Mouse (Mus musculus): ENCODE measurements around the gene Lmnb2. TPM values are rescaled to one million over a fixed set of nuclear protein-coding genes. Genes with fewer than 3 reads are reported as not detected.

The Lmnb2 gene
- polyA plus RNA-seq, 1 experiment: 44.2 TPM

DNA sequence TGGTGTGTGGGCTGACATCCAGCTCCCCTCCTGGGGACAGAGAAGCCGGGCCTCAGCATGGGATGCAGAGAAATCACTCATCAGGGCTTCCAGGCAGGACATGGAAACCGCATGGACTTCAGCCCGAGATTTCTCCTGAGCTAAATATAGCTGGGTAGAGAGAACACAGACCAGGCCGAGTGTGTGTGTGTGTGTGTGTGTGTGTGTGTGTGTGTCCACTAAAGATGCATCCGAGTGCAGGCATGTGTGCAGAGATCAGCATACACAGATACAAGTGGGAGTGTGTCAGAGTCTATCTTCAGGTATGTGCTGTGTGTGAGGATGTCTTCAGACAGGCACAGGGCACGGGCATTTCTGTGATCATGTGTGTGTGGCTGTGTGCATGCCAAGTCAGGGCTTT is 36.8 kb upstream of the Lmnb2 start:
- 91% methylated on average over 6 of the region's 6 CpGs for WGBS
- H3K27ac ChIP-seq (ENCODE audit: control insufficient read depth, insufficient read depth, low read length): no peak overlapping the region
- H3K36me3 ChIP-seq (ENCODE audit: control insufficient read depth, insufficient read depth, low read length): no peaks in the 10 kb centered on the region
- TF ChIP-seq CTCF (IDR thresholded peaks at IDR 0.05; ENCODE audit: borderline replicate concordance, control insufficient read depth, extremely low read depth, insufficient read depth, low read length, poor library complexity) (no peak), POLR2A (IDR thresholded peaks at IDR 0.05; ENCODE audit: control insufficient read depth, extremely low read depth, insufficient read depth, low read length, poor library complexity) (no peak)
- peaks cover 16% of the 10 kb centered on the region for H3K4me1 ChIP-seq (replicated peaks; ENCODE audit: control insufficient read depth, insufficient read depth, low read length)
- H3K4me3 ChIP-seq (ENCODE audit: control insufficient read depth, insufficient read depth, low read length): no peak overlapping the region
- no peak for DNase-seq
- H3K27me3 ChIP-seq (ENCODE audit: control insufficient read depth, insufficient read depth, low read length): no peaks in the 10 kb centered on the region

DNA sequence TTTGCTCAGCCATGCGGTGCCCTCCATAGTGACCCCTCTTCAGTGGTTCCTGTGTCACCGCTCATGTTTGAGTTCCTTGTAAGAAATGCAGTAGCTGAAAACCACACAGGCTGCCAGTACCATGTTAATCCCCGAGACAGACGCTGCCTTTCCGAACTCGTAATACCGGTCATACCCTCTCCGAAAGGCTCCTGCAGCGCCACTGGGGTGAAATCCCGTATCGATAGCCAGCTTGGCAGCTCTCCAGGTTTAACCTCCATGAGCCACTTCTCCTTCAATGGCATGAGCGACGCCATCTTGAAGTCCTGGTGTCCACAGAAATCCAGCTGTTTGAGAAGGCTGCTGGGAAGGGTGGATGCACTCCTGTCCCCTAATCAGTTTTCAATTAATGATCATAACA is 36.4 kb upstream of the Lmnb2 start:
- H3K27ac ChIP-seq (ENCODE audit: control insufficient read depth, insufficient read depth, low read length): no peak overlapping the region
- H3K36me3 ChIP-seq (ENCODE audit: control insufficient read depth, insufficient read depth, low read length): no peaks in the 10 kb centered on the region
- no peaks in the 10 kb centered on the region for H3K27me3 ChIP-seq (ENCODE audit: control insufficient read depth, insufficient read depth, low read length)
- peaks cover 16% of the 10 kb centered on the region for H3K4me1 ChIP-seq (replicated peaks; ENCODE audit: control insufficient read depth, insufficient read depth, low read length)
- TF ChIP-seq CTCF (IDR thresholded peaks at IDR 0.05; ENCODE audit: borderline replicate concordance, control insufficient read depth, extremely low read depth, insufficient read depth, low read length, poor library complexity) (no peak), POLR2A (IDR thresholded peaks at IDR 0.05; ENCODE audit: control insufficient read depth, extremely low read depth, insufficient read depth, low read length, poor library complexity) (no peak)
- DNase-seq: no peak
- no peak overlapping the region for H3K4me3 ChIP-seq (ENCODE audit: control insufficient read depth, insufficient read depth, low read length)
- 94% methylated on average over 13 of the region's 13 CpGs for WGBS

- 21% methylated on average over 15 of the region's 15 CpGs for WGBS
- peaks cover 19% of the 10 kb centered on the region for H3K4me1 ChIP-seq (replicated peaks; ENCODE audit: control insufficient read depth, insufficient read depth, low read length)
- no peak for TF ChIP-seq CTCF (IDR thresholded peaks at IDR 0.05; ENCODE audit: borderline replicate concordance, control insufficient read depth, extremely low read depth, insufficient read depth, low read length, poor library complexity)
- no peak for TF ChIP-seq POLR2A (IDR thresholded peaks at IDR 0.05; ENCODE audit: control insufficient read depth, extremely low read depth, insufficient read depth, low read length, poor library complexity)
Observed at GRCm38 (mm10) chr10:80952449-80952848, 34.4 kb upstream of the Lmnb2 start.

GRCm38 (mm10) chr10:80951761-80952390 is 33.8 kb upstream of the Lmnb2 start:
- H3K27ac ChIP-seq (ENCODE audit: control insufficient read depth, insufficient read depth, low read length): no peak overlapping the region
- H3K27me3 ChIP-seq (ENCODE audit: control insufficient read depth, insufficient read depth, low read length): no peaks in the 10 kb centered on the region
- H3K36me3 ChIP-seq (ENCODE audit: control insufficient read depth, insufficient read depth, low read length): no peaks in the 10 kb centered on the region
- TF ChIP-seq POLR2A (IDR thresholded peaks at IDR 0.05; ENCODE audit: control insufficient read depth, extremely low read depth, insufficient read depth, low read length, poor library complexity) (no peak), CTCF (IDR thresholded peaks at IDR 0.05; ENCODE audit: borderline replicate concordance, control insufficient read depth, extremely low read depth, insufficient read depth, low read length, poor library complexity) (no peak)
- no peak overlapping the region for H3K4me3 ChIP-seq (ENCODE audit: control insufficient read depth, insufficient read depth, low read length)
- 77% methylated on average over 10 of the region's 10 CpGs for WGBS
- peaks cover 18% of the 10 kb centered on the region for H3K4me1 ChIP-seq (replicated peaks; ENCODE audit: control insufficient read depth, insufficient read depth, low read length)
- DNase-seq: no peak

More at GRCm38 (mm10) chr10:80952449-80952848, 34.4 kb upstream of the Lmnb2 start:
- DNase-seq: no peak
- H3K27ac ChIP-seq (ENCODE audit: control insufficient read depth, insufficient read depth, low read length): no peak overlapping the region
- H3K36me3 ChIP-seq (ENCODE audit: control insufficient read depth, insufficient read depth, low read length): no peaks in the 10 kb centered on the region
- no peak overlapping the region for H3K4me3 ChIP-seq (ENCODE audit: control insufficient read depth, insufficient read depth, low read length)
- no peaks in the 10 kb centered on the region for H3K27me3 ChIP-seq (ENCODE audit: control insufficient read depth, insufficient read depth, low read length)

GRCm38 (mm10) chr10:80950314-80950713 is 32.3 kb upstream of the Lmnb2 start:
- no peak for DNase-seq
- 90% methylated on average over 5 of the region's 5 CpGs for WGBS
- Histone ChIP-seq H3K36me3 (ENCODE audit: control insufficient read depth, insufficient read depth, low read length) (no peaks in the 10 kb centered on the region), H3K27ac (ENCODE audit: control insufficient read depth, insufficient read depth, low read length) (no peak overlapping the region), H3K4me1 (replicated peaks; ENCODE audit: control insufficient read depth, insufficient read depth, low read length) (peaks cover 8% of the 10 kb centered on the region), H3K4me3 (ENCODE audit: control insufficient read depth, insufficient read depth, low read length) (no peak overlapping the region), H3K27me3 (ENCODE audit: control insufficient read depth, insufficient read depth, low read length) (no peaks in the 10 kb centered on the region)
- TF ChIP-seq POLR2A (IDR thresholded peaks at IDR 0.05; ENCODE audit: control insufficient read depth, extremely low read depth, insufficient read depth, low read length, poor library complexity) (no peak), CTCF (IDR thresholded peaks at IDR 0.05; ENCODE audit: borderline replicate concordance, control insufficient read depth, extremely low read depth, insufficient read depth, low read length, poor library complexity) (no peak)

GRCm38 (mm10) chr10:80949081-80949480 is 31.0 kb upstream of the Lmnb2 start:
- no peak for DNase-seq
- Histone ChIP-seq H3K27me3 (ENCODE audit: control insufficient read depth, insufficient read depth, low read length) (no peaks in the 10 kb centered on the region), H3K4me3 (ENCODE audit: control insufficient read depth, insufficient read depth, low read length) (no peak overlapping the region), H3K36me3 (ENCODE audit: control insufficient read depth, insufficient read depth, low read length) (no peaks in the 10 kb centered on the region), H3K4me1 (replicated peaks; ENCODE audit: control insufficient read depth, insufficient read depth, low read length) (peaks cover 8% of the 10 kb centered on the region), H3K27ac (ENCODE audit: control insufficient read depth, insufficient read depth, low read length) (no peak overlapping the region)
- WGBS: 89% methylated on average over 3 of the region's 3 CpGs
- no peak for TF ChIP-seq CTCF (IDR thresholded peaks at IDR 0.05; ENCODE audit: borderline replicate concordance, control insufficient read depth, extremely low read depth, insufficient read depth, low read length, poor library complexity)
- no peak for TF ChIP-seq POLR2A (IDR thresholded peaks at IDR 0.05; ENCODE audit: control insufficient read depth, extremely low read depth, insufficient read depth, low read length, poor library complexity)

DNA sequence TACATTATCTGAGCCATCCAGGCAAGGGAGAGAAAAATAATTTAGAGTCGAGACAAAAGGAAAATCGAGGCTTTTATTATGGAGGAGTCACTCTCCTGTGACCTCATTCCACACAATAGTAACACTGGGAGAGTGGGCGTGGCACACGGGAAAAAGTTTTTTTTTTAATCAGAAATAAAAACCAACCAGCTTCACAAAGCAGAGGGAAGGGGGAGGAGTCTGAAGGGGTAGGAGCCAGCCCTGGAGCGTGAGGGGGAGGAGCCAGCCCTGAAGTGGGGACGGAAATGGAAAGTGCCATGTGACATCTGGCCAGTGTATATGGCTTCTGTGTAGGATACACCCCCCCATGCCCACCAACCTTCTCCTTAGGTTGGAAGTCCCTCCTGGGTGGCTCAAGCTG is 30.5 kb upstream of the Lmnb2 start:
- peaks cover 8% of the 10 kb centered on the region for H3K4me1 ChIP-seq (replicated peaks; ENCODE audit: control insufficient read depth, insufficient read depth, low read length)
- WGBS: 24% methylated on average over 6 of the region's 6 CpGs
- no peaks in the 10 kb centered on the region for H3K27me3 ChIP-seq (ENCODE audit: control insufficient read depth, insufficient read depth, low read length)
- TF ChIP-seq POLR2A (IDR thresholded peaks at IDR 0.05; ENCODE audit: control insufficient read depth, extremely low read depth, insufficient read depth, low read length, poor library complexity) (no peak), CTCF (IDR thresholded peaks at IDR 0.05; ENCODE audit: borderline replicate concordance, control insufficient read depth, extremely low read depth, insufficient read depth, low read length, poor library complexity) (no peak)
- no peak for DNase-seq
- H3K36me3 ChIP-seq (ENCODE audit: control insufficient read depth, insufficient read depth, low read length): no peaks in the 10 kb centered on the region
- H3K27ac ChIP-seq (ENCODE audit: control insufficient read depth, insufficient read depth, low read length): no peak overlapping the region
- H3K4me3 ChIP-seq (ENCODE audit: control insufficient read depth, insufficient read depth, low read length): no peak overlapping the region

Measured in thymus, adult 2 months (tissue).